Mouse (Mus musculus) gastrocnemius, adult 2 months (tissue): Measurements from ENCODE around the gene Cdan1. TPM values are rescaled to one million over a fixed set of nuclear protein-coding genes. Genes with fewer than 3 reads are reported as not detected.
"Not testable (repeated sequence)": the region's sequence is repeated elsewhere in the genome, so short reads cannot be mapped to it uniquely, and the experiment has no call there.

Experiments used
- DNase-seq: peaks from one replicate; pipeline ENCODE4 v3.0.0; 2022
- H3K27ac ChIP-seq: fragments of 200-600 bp; 2 replicates; pipeline ENCODE4 v1.8.1; 2022; ENCODE audit warnings: mild to moderate bottlenecking
- H3K4me3 ChIP-seq: fragments of 200-600 bp; 2 replicates; pipeline ENCODE4 v1.8.1; 2022; ENCODE audit warnings: mild to moderate bottlenecking, moderate library complexity
- CTCF ChIP-seq: fragments of 200-600 bp; IDR thresholded peaks from 2 replicates; pipeline ENCODE4 v1.8.1; 2022; ENCODE audit warnings: antibody characterized with exemption, mild to moderate bottlenecking, moderate library complexity
- intact Hi-C: fragments of 180-260 bp; cut with DNase I; formaldehyde crosslinking; loops from one replicate; pipeline ENCODE4 v1.15.1; 2025
- total RNA-seq, 2 experiments: library from RNA; stranded (reverse); gene quantifications; 2 replicates each; pipeline ENCODE4 v1.2.3; 2021

Gene Cdan1
- total RNA-seq, 2 experiments from 2014 or later, result 5.3 to 6.0 TPM

GRCm38 (mm10) chr2:120700379-120700885 is 149.5 kb downstream of the Cdan1 start:
- intact Hi-C loops, result no loop called here
- Histone ChIP-seq H3K4me3 (no peak overlapping the region), H3K27ac (no peak overlapping the region)
- no peak for TF ChIP-seq CTCF
- DNase-seq, result no peak

GRCm38 (mm10) chr2:120697767-120698166 is 152.2 kb downstream of the Cdan1 start:
- H3K27ac ChIP-seq, result no peak overlapping the region
- TF ChIP-seq CTCF, result no peak
- intact Hi-C loops, result no loop called here

GRCm38 (mm10) chr2:120681151-120681550 is 168.8 kb downstream of the Cdan1 start:
- H3K27ac ChIP-seq, H3K4me3 ChIP-seq, intact Hi-C loops, DNase-seq: not testable (repeated sequence)

More at GRCm38 (mm10) chr2:120697767-120698166, 152.2 kb downstream of the Cdan1 start:
- no peak overlapping the region for H3K4me3 ChIP-seq
- DNase-seq, result no peak

- Histone ChIP-seq H3K4me3 (no peak overlapping the region), H3K27ac (no peak overlapping the region)
- TF ChIP-seq CTCF, result peak; percentile 57
- no peak for DNase-seq
- intact Hi-C loops, result loop anchor here (2.0 to 5.0 kb wide), 2 partner anchors 38 to 191 kb away; no protein-coding TSS in a partner anchor
Observed at GRCm38 (mm10) chr2:120670253-120670652, 179.7 kb downstream of the Cdan1 start.

- DNase-seq, result no peak
- intact Hi-C loops, result no loop called here
- Histone ChIP-seq H3K27ac (no peak overlapping the region), H3K4me3 (no peak overlapping the region)
- no peak for TF ChIP-seq CTCF
Observed at GRCm38 (mm10) chr2:120667446-120667845, 182.5 kb downstream of the Cdan1 start.

Other genes with a start within 250 kb of the Cdan1 start
- gene Haus2, start 240.7 kb downstream of the Cdan1 start, total RNA-seq, result 1 to 10 TPM; 5.7 to 8.6 TPM
- gene Lrrc57, start 240.6 kb downstream of the Cdan1 start, total RNA-seq, result 10 to 100 TPM in 1 of 2 experiments, 1 to 10 TPM in 1; 9.9 to 13.9 TPM
- 1 to 10 TPM; 3.0 TPM for gene Stard9, start 221.0 kb downstream of the Cdan1 start, total RNA-seq
- gene Ttbk2, start 476 bp upstream of the Cdan1 start, total RNA-seq, result 1 to 10 TPM; 7.6 to 9.2 TPM
- gene Ubr1, start 120.6 kb upstream of the Cdan1 start, total RNA-seq, result 10 to 100 TPM; 28.5 to 29.9 TPM
- 1 to 10 TPM; 3.0 to 3.3 TPM for gene Tmem62, start 126.9 kb upstream of the Cdan1 start, total RNA-seq
- gene Ccndbp1, start 158.3 kb upstream of the Cdan1 start, total RNA-seq, result 10 to 100 TPM; 20.9 to 21.1 TPM
- gene Epb42, start 186.9 kb upstream of the Cdan1 start, total RNA-seq, result not detected
- under 1 TPM in 1 of 2 experiments, not detected in 1; 0.11 TPM for gene Tgm5, start 235.7 kb upstream of the Cdan1 start, total RNA-seq